Mouse (Mus musculus) fat pad, adult 2 months (tissue): ENCODE measurements around the gene Arid5a.

Experiments
- DNase-seq: peaks from one replicate; pipeline ENCODE4 v3.0.0-alpha.2; 2011; ENCODE audit warnings: low read depth, low spot score; ENCODE audit errors: extremely low read depth

Gene Arid5a

DNA sequence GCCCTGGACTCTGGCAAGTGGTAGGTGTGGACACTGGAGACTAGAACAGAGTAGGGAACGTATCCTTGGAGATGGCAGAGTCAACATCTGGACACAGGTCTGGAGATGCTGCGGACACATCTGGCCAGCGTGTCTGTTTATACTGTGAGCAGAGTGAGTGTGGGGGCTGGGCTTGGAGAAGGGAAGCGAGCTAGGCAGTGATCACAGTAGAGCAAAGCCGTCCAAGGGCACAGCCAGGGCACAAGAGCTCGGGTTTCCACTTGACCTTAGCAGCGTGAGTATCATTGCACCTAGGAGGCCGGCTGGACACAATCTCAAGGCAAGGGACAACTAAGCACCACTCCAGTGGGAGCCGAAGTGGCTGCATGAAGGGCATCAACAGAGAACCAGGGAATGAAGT is 15.5 kb downstream of the Arid5a start:
- no peak for DNase-seq

DNA sequence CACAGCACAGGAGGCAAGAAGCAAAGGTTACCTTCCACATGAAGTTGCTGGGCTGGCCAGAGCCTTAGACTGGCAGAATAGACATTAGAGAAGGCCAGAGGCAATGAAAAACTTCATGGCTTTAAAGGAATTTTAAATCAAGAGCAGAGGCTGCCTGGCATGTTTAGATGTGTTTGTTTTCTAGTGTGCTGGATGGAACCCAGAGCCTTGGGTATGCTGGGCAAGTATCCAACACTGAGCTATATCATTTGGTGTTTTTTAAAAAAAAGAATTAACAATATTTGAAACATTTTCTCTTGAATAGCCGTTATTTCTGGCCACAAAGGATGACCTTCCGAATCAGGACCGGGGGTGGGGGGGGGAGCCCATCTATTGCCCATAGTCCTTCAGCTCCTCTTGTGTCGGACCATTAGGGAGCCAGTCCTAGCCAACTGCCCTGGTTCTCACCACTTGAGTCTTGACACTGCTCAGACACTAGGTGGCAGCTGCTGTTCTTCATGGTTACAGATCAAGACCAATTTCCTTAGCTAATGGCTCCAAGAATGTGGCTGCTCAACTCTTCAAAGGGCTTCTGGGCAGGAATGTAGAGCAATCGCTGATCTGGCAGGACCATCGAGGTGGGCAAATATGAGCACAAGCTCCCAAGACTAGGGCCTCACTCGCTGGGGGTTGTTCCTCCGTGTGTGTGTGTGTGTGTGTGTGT is 16.4 kb downstream of the Arid5a start:
- DNase-seq, result no peak

DNA sequence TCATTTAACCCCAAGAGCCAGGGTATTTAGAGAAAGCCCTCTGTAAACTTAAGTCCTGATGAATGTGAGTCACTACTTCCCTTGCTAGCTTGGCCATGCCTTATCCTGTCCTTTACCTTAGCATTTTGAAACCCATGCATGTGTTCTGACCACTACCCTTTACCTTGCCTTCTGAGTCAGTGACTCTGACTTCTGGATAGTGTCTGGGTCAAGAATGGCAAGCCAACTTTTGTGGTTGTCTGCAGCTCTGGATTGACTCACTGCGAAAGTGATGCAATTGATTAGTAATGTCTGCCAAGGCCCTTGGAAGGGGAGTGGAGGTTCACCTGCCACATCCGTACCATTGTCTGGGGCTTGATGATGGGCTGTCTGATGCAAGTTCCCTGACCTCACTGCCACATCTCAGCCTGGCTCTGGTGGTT is 18.4 kb downstream of the Arid5a start:
- no peak for DNase-seq

DNA sequence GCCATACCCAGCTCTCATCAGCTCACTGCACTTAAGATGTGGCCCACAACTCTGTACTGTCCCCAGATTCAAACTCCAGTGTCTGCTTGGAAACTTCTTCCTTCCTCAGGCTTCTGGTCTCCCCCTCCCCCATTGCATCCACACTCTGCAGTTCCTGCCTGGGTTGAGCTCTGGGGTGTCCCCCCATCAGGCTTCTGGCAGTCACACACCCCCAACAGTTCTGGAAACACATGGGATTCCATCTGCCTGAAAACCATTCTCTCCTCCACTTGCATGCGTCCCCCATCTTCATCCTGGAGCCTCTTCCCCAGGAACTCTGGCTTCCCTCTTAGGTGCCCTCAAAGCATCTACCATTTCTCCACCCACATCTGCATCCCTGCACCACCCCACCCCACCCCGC is 19.3 kb downstream of the Arid5a start:
- no peak for DNase-seq

DNA sequence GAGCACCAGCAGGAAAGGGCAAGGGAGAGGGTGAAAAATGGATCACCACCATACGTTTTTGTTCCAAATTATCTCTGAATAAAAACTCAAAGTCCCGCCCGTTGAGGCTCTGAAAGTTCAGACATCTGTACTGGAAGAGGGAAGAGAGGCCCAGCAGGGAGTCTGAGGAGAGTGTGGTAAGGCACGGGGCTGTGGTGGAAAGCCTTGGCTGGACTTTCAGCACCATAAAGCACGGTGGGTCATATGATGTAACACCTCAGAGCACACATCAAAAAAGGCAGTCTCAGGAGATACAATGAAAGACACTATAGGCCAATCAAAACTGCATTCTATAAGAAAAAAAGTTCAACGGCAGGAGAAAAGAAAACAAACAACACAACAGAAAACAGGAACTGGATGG is 24.2 kb downstream of the Arid5a start:
- DNase-seq, result no peak

DNA sequence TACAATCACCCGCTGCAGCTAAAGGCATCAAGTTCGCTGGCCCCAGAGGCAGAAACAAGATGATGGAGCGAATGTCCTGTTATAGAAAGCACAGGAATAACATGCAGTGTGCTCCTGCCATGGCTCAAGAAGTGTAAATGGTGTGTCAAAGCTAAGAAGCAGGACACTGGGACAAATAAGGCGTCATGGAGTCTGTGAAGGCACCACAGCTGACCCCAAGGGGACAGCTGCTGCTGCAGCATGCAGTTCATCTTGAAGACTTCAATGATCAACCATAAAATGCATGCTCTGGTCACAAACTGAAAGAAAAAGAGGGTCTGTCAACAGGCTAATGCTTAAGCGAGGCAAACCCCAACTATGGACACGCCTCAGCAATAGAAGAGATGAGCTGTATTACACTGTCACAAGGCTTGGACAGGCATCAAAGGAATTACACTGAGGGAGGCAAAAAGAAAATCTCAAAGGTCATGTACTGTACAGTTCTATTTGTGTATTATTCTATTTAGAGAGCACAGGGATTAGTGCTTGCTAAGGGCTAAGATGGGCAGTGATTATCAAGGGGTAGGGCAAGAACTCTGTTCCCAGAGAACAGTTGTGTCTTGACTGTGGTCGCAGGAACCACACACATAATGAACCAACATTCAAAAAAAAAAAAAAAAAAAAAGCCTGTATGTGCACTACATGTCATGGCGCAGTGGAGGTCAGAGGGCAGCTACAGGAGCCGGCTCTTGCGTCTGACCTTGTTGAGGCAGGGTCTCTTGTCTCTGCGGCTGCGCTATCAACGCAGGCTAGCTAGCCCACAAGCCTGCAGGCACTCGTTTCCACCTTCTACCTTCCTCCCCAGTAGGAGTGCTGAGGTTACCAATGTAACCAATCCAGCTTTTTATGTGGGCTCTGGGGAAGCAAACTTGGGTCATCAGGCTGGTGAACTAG is 25.7 kb downstream of the Arid5a start:
- no peak for DNase-seq

DNA sequence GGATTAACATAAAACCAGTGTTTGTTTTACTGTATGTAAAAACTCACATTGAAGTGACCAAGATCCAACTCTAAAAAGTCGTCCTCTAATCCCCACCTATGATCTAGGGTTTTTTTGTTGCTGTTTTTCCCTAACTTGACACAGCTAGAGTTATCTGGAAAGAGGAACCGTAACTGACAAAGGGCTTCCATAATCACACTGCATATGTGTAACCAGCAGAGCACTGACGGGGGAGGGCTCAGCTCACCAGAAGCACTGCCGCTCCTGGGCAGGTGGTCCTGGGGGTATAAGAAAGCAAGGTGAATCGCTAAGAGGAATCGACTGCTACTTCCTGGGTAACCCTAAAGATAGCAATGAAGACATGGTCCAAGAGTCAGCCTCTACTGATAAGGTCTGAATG is 35.0 kb downstream of the Arid5a start:
- DNase-seq, result no peak

DNA sequence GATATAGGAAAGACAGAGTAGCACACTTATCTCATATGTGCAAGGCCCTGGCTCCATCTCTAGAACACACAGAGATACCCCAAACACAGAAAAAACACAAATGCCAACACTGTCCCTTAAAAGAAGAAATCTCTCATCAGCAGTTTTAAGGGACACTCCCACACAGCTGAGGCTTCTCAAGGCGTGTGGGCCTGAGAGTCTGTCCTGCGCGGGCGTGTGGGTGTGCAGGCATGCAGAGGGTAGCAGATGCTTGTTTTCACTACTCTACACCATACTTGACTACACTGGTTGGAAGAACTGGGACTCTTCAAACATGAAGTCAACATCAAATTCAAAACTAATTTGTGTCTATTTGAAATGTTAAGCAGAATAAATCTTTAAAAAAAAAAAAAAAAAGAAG is 44.8 kb downstream of the Arid5a start:
- no peak for DNase-seq

DNA sequence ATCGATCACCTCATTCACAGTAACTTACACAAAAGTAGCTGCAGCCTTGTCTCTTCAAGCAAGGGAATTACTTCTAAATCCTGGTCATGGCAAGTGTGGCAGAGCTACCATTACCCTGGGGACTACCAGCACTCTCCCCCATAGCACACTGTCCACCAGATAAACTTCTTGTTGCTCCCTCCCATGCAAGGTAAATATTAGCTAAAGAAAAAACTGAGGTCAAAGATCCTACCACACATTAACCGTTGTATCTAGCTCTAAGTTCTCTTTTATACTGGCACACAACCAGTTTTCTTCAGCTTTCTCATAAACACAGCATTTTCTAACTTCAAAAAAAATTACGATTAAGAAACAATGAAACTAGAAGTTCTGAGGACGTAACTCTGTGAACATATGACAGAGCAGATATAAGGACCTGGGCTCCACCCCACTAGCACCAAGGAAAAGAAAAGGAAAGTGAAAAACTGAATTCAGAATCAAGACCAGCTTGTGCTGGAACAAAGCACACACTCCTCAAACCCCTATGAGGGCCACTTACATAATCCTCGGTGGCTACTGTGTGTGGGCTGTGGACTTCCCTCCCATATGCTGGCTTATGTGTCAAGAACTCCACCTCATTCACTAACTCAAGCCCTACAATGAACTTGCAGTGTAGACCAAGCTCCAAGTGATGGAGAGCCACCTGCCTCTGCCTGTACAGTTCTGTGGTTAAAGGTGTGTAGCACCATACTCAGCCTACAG is 49.6 kb downstream of the Arid5a start:
- no peak for DNase-seq

DNA sequence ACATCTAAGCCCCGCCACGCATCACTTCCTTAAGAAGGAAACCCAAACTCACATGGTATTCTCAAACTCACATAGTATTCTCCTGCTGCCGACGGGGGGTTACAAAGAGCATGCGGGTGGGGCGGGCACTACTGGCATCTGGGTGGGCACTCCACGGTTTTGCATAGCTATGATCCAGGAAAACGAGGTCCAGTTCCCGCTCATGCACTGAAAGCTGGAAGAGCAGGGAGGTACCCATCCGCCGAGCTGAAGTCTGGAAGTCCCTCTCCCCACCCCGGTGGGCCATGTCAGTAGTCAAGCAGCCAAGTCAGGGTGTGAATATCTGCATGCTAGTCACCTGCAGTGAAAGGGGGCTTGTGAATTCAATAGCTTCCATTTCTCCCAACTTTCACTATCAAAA is 60.2 kb downstream of the Arid5a start:
- DNase-seq, result no peak

DNA sequence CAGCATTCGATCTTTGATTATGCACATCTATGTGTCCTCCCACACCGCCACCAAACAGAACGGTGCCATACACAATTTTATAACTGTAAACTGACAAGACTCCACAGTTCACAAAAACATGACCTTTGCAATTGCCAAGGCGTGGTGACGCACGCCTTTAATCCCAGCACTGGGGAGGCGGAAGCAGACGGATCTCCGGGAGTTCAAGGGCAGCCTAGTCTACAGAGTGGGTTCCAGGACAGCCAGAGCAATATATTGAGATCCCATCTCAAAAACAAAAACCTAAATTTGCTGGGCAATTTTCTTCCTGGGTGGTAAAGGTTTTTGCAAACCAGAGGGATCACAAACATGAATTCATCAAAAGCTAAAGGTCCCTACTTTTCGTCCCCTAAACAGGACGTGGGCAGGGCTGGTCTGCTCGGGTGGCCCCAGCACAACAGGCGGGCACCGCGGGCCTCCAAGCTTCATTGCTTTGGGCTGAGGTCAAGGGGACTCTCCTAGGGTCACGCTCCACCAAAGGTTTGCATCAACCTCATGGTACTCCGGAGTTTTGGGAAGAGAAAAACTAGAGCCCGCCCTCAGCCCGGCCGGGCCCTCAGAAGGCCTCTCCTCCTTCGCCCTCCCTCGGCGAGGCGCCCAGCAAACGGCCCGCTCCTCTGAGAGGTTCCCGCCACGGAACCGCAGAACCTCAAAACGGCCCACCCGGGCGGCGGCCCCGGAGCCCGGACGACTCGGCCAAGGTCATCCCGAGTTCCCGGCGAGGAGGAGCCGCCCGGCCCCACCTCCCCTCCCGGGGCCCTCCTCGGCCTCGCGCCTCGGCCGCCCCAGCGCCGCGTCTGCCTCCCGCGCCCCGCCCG is 60.8 kb downstream of the Arid5a start:
- no peak for DNase-seq

DNA sequence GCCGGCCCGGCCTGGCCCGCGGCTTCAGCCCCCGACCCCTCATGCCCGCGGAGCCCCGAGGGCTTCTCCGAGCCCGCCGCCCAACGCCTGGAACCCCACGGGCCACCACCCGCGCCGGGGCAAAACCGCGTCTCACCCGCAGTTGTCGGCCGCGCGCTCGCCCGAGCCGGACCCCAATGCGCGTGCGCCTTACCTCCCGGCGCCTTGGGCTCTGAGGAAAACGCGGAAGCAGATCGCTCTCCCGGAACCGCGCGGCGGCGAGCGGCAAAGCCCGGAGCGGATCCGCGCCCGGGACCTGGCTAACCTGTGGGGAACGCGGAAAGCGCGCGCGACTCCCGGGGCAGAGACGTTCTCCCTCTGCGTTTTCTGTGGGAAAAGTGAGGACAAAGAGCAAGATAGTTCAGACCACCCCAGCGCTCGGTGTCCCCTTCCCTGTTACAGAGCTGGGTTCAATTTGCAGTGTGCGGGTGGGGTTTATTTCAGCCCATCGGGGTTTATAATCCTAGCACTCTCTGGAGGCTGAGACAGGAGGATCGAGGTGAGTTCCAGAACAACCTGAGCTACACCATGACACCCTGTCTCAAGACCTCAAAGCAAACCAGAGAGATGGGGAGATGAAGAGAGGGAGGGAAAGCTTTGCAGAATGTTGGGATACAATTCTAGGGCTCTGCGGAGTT is 61.6 kb downstream of the Arid5a start, which contains the start of gene Kansl3:
TSS of gene Kansl3 (minus strand) at position 213 of the 677 bp plus-strand sequence.
- DNase-seq, result peak; percentile 13

DNA sequence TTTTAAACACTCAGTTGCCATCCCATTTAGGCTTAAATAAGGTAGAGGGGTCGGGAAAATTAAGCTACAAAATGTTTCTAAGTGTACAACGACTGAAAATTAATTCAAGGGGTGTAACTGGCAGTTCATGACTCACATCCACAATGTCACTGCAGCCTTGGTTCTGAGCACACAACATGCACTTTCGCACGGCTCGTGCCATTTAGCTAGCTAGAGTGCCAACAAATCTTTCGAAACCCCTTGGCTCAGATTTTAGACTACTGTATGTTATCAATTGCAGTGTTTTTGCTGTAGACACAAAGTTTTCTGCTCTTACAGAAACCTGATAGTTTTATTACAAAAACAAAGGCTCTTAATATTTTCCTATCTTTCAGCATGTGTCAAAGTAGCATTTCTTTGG is 63.4 kb downstream of the Arid5a start:
- DNase-seq, result peak; percentile 31

DNA sequence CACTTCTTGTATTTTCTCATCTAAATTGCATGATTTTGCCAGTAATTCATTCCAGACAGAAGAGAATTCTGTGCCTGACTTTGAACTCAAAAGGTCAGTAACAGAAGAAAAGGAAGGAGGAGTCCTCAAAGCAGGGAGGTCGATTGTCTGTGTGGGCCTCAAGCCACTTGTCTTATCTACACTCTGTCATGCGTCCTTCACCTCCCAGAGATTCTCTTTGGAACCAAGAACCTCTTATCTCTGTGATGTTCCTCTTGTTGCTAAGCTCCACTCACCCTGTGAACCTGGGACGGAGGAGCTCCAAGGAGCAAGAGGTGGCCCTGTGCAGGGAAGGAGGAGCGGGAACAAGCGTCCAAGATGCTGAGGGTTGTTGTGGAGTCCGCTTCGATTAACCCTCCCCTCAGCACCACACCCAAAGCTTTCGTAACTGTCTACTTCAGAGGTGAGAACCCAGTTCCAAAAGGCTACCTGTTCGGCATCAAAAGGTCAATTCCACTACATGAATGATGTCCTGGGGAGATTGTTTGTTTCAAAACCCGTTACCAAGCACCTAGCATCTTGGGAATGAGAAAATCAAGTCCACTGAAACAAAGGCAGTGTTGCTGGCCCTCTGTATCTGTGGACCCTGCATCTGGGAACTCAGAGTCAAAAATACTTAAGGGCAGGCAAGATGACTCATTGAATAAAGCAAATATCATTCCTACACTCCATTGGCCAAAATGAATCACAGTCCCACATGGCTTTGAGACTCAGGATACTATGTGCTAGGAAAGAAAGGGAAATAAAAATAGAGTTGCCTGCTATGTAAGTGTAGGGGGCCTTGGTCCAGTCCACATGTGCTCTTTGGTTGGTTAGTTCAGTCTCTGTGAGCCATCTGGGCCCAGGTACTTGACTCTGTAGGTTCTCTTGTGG is 64.7 kb downstream of the Arid5a start, which contains the start of gene Fer1l5:
TSS of gene Fer1l5 (plus strand) at position 358 of the 912 bp plus-strand sequence.
- no peak for DNase-seq
